Mouse (Mus musculus) ovary, postnatal 36 days (tissue): Measurements from ENCODE around the gene Chst5.
"Not testable (repeated sequence)": the region's sequence is repeated elsewhere in the genome, so short reads cannot be mapped to it uniquely, and the experiment has no call there.

Source experiments
- DNase-seq: peaks from one replicate; pipeline ENCODE4 v3.0.0; 2022; ENCODE audit warnings: low spot score, mixed read lengths

The Chst5 gene

DNA sequence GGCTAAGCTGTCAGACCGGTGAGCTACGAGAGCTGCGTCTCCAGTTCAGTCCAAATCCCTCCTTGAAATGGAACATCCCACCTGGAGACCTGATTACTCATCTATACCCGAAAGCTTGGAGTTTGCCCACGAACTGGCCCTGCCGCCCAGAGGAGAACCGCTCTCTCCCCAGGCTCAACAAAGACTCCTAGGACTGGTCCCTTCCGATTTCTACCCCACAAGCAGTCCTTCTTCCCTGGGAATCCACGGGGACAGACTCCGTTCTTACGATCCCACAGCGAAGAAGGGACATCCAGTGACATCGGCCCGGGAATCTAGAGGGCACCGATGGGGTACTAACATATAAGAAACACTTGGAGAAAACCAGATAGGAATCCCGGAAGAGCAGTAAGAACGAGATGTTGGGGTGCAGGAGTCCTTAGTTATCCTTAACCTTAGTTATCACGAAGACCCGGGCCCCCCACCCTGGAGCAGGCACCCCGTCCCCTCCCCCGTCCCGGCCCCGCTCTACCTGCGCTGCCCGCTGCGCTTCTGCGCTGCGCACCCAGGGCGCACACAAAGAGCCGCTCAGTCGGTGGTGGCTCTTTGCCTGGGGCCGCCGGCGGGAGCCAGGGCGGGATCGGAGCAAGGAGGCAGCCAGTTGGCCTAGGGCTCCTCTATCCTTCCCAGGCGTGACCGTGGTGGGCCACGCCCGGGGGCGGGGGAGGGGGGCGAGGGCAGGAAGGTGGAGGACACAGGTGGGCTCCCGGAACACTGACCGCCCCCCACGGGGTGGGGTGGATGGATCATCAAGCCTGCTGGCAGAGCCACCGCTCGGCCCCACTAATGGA is at the start of gene Chst5:
Gene Chst5 (minus strand): TSS at position 827 of the 830 bp plus-strand sequence.
- DNase-seq: peak; percentile 10

- DNase-seq: no peak
Observed at GRCm38 (mm10) chr8:111957231-111957630, 47.0 kb upstream of the Chst5 start.

GRCm38 (mm10) chr8:111955879-111956278 is 45.6 kb upstream of the Chst5 start:
- no peak for DNase-seq

DNA sequence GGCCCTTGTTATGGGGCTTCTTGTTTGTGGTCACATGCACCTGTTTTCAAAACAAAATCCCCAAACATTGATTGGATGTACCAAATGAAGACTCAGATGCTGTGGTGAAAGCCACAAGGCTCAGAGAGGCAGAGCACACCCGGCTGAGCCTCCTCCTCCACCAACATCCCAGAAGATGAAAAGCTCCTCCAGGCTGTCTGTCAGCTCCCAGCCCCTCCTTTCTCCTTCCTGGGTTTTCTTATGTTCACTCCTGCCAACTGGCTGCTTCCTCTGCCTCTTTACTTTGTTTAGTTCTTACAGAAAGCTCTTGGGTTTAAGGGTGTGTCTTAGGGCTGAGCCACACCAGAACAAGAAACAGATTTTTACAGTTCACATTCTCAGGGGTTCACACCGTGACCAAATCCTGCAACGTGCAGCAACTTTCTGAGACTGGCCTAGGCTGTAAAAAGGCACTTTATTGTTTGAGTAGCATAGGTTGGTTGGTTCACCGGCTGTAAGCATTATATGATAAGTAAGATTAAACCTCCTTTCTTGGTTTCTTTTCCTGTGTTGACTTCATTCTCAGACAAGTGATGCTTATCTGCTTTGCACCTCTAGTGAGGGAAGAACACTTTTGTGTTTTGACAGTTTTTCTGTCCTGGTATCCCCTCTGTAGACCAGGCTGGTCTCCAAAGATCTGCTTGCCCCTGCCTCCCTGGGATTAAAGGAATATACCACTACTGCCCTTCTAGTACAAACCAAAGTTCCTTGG is 44.8 kb upstream of the Chst5 start:
- DNase-seq: no peak

GRCm38 (mm10) chr8:111951936-111952335 is 41.7 kb upstream of the Chst5 start:
- no peak for DNase-seq

DNA sequence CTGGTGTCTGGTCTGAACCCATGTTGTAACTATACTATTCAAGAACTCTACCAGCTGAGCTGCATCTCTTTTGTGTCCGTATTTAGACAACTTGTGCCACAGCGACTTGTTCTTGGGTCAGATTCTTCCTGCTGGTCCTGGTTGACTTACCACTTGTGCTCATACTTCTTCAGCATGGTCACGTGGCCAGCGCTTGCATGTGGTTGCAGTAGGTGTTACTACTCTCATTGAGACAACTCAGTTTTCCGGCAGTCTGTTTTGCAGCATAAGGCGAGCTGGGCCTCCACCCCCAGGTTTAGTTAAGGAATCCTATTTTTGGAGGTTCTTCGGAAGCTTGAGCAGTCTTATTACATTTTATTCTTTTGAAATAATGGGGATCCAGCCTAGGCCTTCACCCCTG is 41.1 kb upstream of the Chst5 start:
- no peak for DNase-seq

GRCm38 (mm10) chr8:111950846-111951245 is 40.6 kb upstream of the Chst5 start:
- no peak for DNase-seq

DNA sequence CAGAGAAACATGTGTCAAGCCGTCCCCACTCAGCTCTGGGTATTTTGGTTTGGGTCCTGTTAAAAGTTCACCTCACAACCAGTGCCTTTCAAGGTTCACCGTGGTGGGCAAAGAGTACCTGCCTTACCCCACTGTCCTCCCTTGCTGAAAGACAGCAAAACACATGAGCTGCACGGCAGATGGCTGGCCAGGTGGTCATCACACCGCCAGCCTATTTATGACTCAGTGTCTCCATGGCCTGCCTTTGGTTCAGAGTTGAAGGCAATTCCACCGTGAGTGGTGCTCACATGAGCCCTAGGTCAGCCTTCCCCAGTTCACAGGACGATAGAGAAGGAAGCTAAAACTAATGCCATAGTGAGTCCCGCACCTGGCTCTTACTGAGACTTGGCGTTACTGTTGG is 37.7 kb upstream of the Chst5 start:
- no peak for DNase-seq

DNA sequence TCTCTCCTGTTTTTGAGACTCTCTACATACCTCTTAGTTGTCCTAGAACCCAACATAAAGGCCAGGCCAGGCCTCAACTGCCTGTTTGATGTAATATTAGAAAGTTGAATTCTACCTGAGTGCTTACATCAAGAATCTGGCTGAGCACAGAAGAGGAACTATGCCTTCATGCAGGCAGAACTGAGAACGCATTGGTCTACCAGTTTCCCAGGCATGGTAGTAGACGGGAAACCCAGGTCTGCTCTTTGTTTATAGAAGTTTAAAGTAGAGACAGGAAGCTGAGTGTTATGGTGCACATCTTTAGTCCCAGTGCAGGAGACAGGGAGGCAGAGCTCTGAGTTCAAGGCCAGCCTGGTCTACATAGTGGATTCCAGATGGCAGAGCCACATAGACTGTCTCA is 36.9 kb upstream of the Chst5 start:
- no peak for DNase-seq

DNA sequence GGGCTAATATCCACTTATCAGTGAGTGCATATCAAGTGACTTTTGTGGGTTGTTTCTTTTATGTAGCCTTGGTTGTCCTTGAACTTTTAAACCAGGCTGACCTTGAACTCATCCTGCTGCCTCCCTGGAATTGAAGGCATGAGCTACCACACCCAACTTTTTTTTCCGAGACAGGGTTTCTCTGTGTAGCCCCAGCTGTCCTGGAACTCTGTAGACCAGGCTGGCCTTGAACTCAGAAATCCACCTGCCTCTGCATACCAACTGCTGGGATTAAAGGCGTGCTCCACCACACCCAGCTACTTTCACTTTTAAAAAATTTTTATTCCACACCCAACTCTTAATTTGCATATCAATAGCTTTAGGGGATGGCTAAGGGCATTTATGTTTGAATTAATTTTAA is 33.3 kb upstream of the Chst5 start:
- DNase-seq: no peak

- DNase-seq: peak; percentile 51
Observed at GRCm38 (mm10) chr8:111941101-111941454, 30.8 kb upstream of the Chst5 start.

GRCm38 (mm10) chr8:111940171-111941100 is 30.2 kb upstream of the Chst5 start, which contains the start of gene Gabarapl2:
Gene Gabarapl2, plus strand, starts transcription at chr8:111940703.
- DNase-seq: peak; percentile 96

DNA sequence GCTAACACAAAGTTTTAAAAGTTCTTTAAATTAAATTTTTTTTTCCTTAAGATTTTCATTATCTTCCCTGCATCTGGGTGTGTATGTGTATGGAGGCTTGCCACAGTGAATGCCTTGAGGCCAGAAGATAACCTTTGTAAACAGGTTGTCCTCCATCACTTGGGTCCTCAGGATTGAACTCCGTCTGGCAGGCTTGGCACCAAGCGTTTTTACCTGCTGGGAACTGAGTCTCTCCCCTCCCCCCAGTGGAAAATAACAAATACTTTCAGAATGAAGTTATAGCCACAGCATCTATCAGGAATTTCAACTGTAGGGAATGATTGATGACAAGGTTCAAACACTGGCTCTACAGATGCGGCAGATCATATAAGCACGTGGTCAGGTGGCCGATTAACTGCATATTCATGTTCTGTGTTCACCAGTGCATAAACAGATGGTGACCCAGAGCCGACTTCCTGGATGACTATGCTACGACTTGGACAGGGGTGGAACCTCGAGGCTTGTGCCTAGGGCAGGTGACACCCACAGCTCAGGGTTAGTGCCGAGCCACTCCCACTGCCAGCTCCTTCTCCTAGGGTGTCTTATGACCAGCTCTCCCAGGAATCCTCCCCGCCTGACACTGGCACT is 29.4 kb upstream of the Chst5 start:
- DNase-seq: peak; percentile 16

- DNase-seq: not testable (repeated sequence)
Observed at GRCm38 (mm10) chr8:111938076-111938985, 28.1 kb upstream of the Chst5 start.

GRCm38 (mm10) chr8:111937184-111937583 is 26.9 kb upstream of the Chst5 start:
- DNase-seq: no peak

DNA sequence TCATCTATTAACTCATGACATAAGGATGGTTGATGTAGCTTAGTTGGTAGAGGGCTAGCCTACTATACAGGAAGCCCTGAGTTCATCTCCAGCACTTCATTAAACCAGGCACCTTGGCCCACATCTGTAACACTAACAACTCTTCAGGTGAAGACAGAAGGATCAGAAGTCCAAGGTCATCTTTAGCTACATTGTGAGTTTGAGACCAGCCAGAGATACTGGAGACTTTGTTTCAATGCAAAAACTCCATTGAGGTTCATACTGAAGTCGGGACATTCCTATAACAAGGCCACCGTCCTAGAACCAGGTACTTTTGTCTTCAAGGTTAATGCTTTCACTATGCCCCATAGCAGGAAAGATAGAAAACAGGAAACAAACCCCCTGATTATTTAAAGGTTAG is 24.0 kb upstream of the Chst5 start:
- DNase-seq: no peak

DNA sequence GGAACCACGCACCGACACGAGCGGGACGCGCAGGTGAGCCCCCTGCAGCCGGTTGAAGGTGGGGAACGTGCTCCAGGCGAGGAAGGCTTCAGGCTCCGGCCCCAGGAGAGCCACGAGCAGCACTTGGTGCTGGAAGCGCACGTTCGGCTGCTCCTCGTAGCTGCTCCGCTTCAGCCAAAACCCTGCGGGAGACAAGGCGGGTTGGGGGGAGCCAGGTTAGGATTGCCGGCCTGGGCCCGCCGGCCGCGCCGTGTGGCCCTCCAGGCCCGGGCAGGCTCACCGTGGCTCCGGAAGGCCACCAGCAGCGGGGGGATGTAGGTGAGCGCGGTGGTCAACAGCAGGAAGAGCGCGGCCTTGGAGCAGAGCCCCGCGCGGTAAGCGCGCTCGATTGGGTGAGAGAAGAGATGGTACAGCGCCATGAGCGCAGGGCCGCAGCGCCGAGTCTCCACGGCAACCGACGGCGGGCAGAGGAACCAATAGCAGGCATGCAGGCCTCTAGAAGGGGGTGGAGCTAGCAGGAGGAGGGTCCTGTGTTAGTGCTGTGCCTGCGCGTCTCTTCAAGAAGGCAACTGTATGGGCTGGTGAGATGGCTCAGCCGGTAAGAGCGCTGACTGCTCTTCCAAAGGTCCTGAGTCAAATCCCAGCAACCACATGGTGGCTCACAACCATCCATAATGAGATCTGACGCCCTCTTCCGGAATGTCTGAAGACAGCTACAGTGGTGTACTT is 23.3 kb upstream of the Chst5 start, which contains the start of gene Tmem231:
Gene Tmem231 (minus strand): TSS at position 534 of the 729 bp plus-strand sequence.
- peak; percentile 87 for DNase-seq

GRCm38 (mm10) chr8:111932580-111933336 is 22.5 kb upstream of the Chst5 start:
- DNase-seq: peak; percentile 60

- DNase-seq: no peak
Observed at GRCm38 (mm10) chr8:111931721-111932120, 21.5 kb upstream of the Chst5 start.
